In the genomic region with DNA sequence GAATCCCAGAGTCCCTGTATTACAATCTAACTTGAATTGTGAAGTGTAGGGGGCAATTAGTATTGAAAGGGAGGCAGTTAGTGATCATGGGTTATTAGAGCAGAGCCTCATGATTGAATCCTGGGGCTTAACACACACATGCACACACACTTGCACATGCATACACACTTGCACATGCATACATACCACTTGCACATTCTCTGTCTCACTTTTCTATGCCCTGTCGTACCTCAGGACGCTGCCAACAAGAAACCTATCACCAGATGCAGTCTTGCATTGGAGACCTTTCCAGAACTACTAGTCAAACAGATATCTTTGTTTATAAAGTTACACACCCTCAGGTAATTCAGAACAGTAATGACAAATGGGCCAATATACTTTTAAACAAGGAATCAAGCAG, we compare ENCODE assay signal across 15 mouse cellular contexts.
"Had no signal": no experiment of that assay in that cellular context is flagged by ENCODE, and none has a peak within 500 bp of the region (broad histone marks: within the 10 kb centered on the region; RNA-seq: fewer than 3 reads in every experiment).

No protein-coding gene starts in this region.

- H3K4me3 ChIP-seq: midbrain, embryonic 10.5 days; midbrain, embryonic 12.5 days; neural tube, embryonic 12.5 days; stomach, embryonic 15.5 days had no signal

- DNase-seq: lung, adult 18-20 months; lung, embryonic 14.5 days; lung, postnatal 10 days; lung, postnatal 4 days; midbrain, embryonic 14.5 days; right cerebral cortex, postnatal 14 days; thymus, adult 2 months; thymus, postnatal 25 days; thymus, postnatal 4 days had no signal

- H3K9me3 ChIP-seq: midbrain, embryonic 10.5 days; midbrain, embryonic 12.5 days; stomach, embryonic 15.5 days had no signal

- H3K36me3 ChIP-seq: midbrain, embryonic 10.5 days; midbrain, embryonic 12.5 days; neural tube, embryonic 12.5 days; stomach, embryonic 15.5 days had no signal

- H3K4me1 ChIP-seq: midbrain, embryonic 10.5 days; midbrain, embryonic 12.5 days; neural tube, embryonic 12.5 days; stomach, embryonic 15.5 days had no signal

- H3K27me3 ChIP-seq: midbrain, embryonic 12.5 days; neural tube, embryonic 12.5 days; stomach, embryonic 15.5 days had no signal

- ATAC-seq: midbrain, embryonic 16.5 days had no signal

- H3K9ac ChIP-seq: lung, embryonic 14.5 days; midbrain, embryonic 12.5 days; neural tube, embryonic 12.5 days; stomach, embryonic 15.5 days had no signal

- H3K27ac ChIP-seq: midbrain, embryonic 10.5 days; midbrain, embryonic 12.5 days; neural tube, embryonic 12.5 days; stomach, embryonic 15.5 days; stomach, postnatal 0 days had no signal

- H3K4me2 ChIP-seq: lung, embryonic 14.5 days; midbrain, embryonic 12.5 days; neural tube, embryonic 12.5 days; stomach, embryonic 15.5 days had no signal
